16 mouse cellular contexts compared by ENCODE assay signal in genomic region chr12:31268315-31268714, GRCm38 (mm10). TPM values are rescaled to one million over a fixed set of nuclear protein-coding genes. Genes with fewer than 3 reads are reported as not detected.
DNase-seq lines count a peak whose midpoint lies in the region; ATAC-seq and TF ChIP-seq lines count a peak whose summit lies in the region.
"Had no signal": no experiment of that assay in that cellular context is flagged by ENCODE, and none has a peak within 500 bp of the region (broad histone marks: within the 10 kb centered on the region; RNA-seq: fewer than 3 reads in every experiment).

No protein-coding gene starts in this region.

- peak overlapping the region; percentile 76 for H3K4me3 ChIP-seq in heart, embryonic 13.5 days
- peak overlapping the region; percentile 60 for H3K4me3 ChIP-seq in lung, embryonic 15.5 days
- H3K4me3 ChIP-seq in embryonic fibroblast, embryonic 13.5 days (ENCODE audit: insufficient read depth, low read length): peak overlapping the region; percentile 16
- H3K4me3 ChIP-seq in neural tube, embryonic 13.5 days: peak overlapping the region; percentile 48; the same call in 1 of the 2 replicates
- no peak overlapping the region for H3K4me3 ChIP-seq in forebrain, embryonic 15.5 days

- no peak for TF ChIP-seq POLR2A in embryonic fibroblast, embryonic 13.5 days (IDR thresholded peaks at IDR 0.05; ENCODE audit: low read depth, low read length)

- H3K36me3 ChIP-seq in heart, embryonic 13.5 days: peaks cover 55% of the 10 kb centered on the region
- peaks cover 26% of the 10 kb centered on the region for H3K36me3 ChIP-seq in lung, embryonic 15.5 days
- H3K36me3 ChIP-seq in neural tube, embryonic 13.5 days: no peaks in the 10 kb centered on the region
- H3K36me3 ChIP-seq in forebrain, embryonic 15.5 days: no peaks in the 10 kb centered on the region

- H3K9me3 ChIP-seq in heart, embryonic 13.5 days: no peaks in the 10 kb centered on the region
- no peaks in the 10 kb centered on the region for H3K9me3 ChIP-seq in lung, embryonic 15.5 days
- no peaks in the 10 kb centered on the region for H3K9me3 ChIP-seq in neural tube, embryonic 13.5 days
- no peaks in the 10 kb centered on the region for H3K9me3 ChIP-seq in forebrain, embryonic 15.5 days

- DNase-seq in heart, postnatal 10 days: no peak
- DNase-seq in lung, postnatal 4 days: no peak
- no peak for DNase-seq in thymus, postnatal 14 days
- DNase-seq: adrenal gland, postnatal 25 days; cerebellum, adult 11-12 months; embryo, embryonic 11 days; layer of hippocampus, adult 9-11 months had no signal

- WGBS in heart, embryonic 13.5 days: 60% methylated on average over 3 of the region's 3 CpGs
- WGBS in lung, embryonic 15.5 days: 60% methylated on average over 3 of the region's 3 CpGs
- 81% methylated on average over 3 of the region's 3 CpGs for WGBS in neural tube, embryonic 13.5 days
- 80% methylated on average over 3 of the region's 3 CpGs for WGBS in forebrain, embryonic 15.5 days

- intact Hi-C loops in heart, postnatal 10 days (cut with DNase I): loop anchor here (5.0 kb wide), 1 partner anchor 34 kb away; no protein-coding TSS in a partner anchor

- TF ChIP-seq CTCF in embryonic fibroblast, embryonic 13.5 days (IDR thresholded peaks at IDR 0.05; ENCODE audit: borderline replicate concordance, insufficient read depth, low read length): no peak

- peak overlapping the region; percentile 72 for H3K4me2 ChIP-seq in heart, embryonic 13.5 days
- peak overlapping the region; percentile 66 for H3K4me2 ChIP-seq in lung, embryonic 15.5 days
- H3K4me2 ChIP-seq in neural tube, embryonic 13.5 days: peak overlapping the region; percentile 81
- no peak overlapping the region for H3K4me2 ChIP-seq in forebrain, embryonic 15.5 days (replicated peaks)

- ATAC-seq in heart, embryonic 13.5 days (ENCODE audit: extremely low read depth, insufficient number of reproducible peaks, low FRiP score, low TSS enrichment): no peak
- no peak for ATAC-seq in lung, embryonic 15.5 days (ENCODE audit: borderline replicate concordance, extremely low read depth, low FRiP score, low TSS enrichment)
- no peak for ATAC-seq in neural tube, embryonic 13.5 days (ENCODE audit: low read depth)
- ATAC-seq in forebrain, embryonic 15.5 days (replicated peaks): no peak

- peak overlapping the region; percentile 68 for H3K27ac ChIP-seq in heart, embryonic 13.5 days (replicated peaks)
- H3K27ac ChIP-seq in lung, embryonic 15.5 days: no peak overlapping the region
- peak overlapping the region; percentile 4; the same call in 1 of the 2 replicates for H3K27ac ChIP-seq in embryonic fibroblast, embryonic 13.5 days (ENCODE audit: insufficient read depth, low read length)
- H3K27ac ChIP-seq in neural tube, embryonic 13.5 days (replicated peaks): no peak overlapping the region
- H3K27ac ChIP-seq in forebrain, embryonic 15.5 days (replicated peaks): no peak overlapping the region

- peak overlapping the region; percentile 69 for H3K9ac ChIP-seq in heart, embryonic 13.5 days
- no peak overlapping the region; the same call in 1 of the 2 replicates for H3K9ac ChIP-seq in lung, embryonic 15.5 days
- no peak overlapping the region for H3K9ac ChIP-seq in neural tube, embryonic 13.5 days
- H3K9ac ChIP-seq in forebrain, embryonic 15.5 days (replicated peaks): no peak overlapping the region

- peaks cover 84% of the 10 kb centered on the region for H3K4me1 ChIP-seq in heart, embryonic 13.5 days
- H3K4me1 ChIP-seq in lung, embryonic 15.5 days: peaks cover 73% of the 10 kb centered on the region
- peaks cover 24% of the 10 kb centered on the region; the same call in 1 of the 2 replicates for H3K4me1 ChIP-seq in embryonic fibroblast, embryonic 13.5 days (ENCODE audit: control insufficient read depth, insufficient read depth, low read length)
- peaks cover 43% of the 10 kb centered on the region for H3K4me1 ChIP-seq in neural tube, embryonic 13.5 days (replicated peaks)
- peaks cover 19% of the 10 kb centered on the region for H3K4me1 ChIP-seq in forebrain, embryonic 15.5 days

- no peaks in the 10 kb centered on the region for H3K27me3 ChIP-seq in heart, embryonic 13.5 days (replicated peaks)
- H3K27me3 ChIP-seq in lung, embryonic 15.5 days: no peaks in the 10 kb centered on the region
- H3K27me3 ChIP-seq in neural tube, embryonic 13.5 days: peaks cover 51% of the 10 kb centered on the region
- peaks cover 37% of the 10 kb centered on the region for H3K27me3 ChIP-seq in forebrain, embryonic 15.5 days
- H3K27me3 ChIP-seq: CH12.LX had no signal

RNA-seq across cellular contexts. Expression of gene Lamb1, which starts 3.3 kb away (rescaled TPM):
- polyA plus RNA-seq in heart, embryonic 13.5 days (2015; fragmentation: Nextera tagmentation; extraction: Ambion mirVana): 90.6 and 91.3 TPM in 2 replicates
- 100 to 1,000 TPM; 250 to 255 TPM for total RNA-seq in heart, postnatal 10 days (2021)
- 111 and 118 TPM in 2 replicates for polyA plus RNA-seq in lung, embryonic 15.5 days (2015; fragmentation: Nextera tagmentation; extraction: Ambion mirVana)
- polyA plus RNA-seq in embryonic fibroblast, embryonic 13.5 days (2011; ENCODE audit: insufficient read length, low read depth, missing spikeins): 219 and 222 TPM in 2 replicates
- polyA plus RNA-seq in neural tube, embryonic 13.5 days (2015; fragmentation: Nextera tagmentation; extraction: Ambion mirVana): 27.9 and 31.0 TPM in 2 replicates
- 18.3 and 19.1 TPM in 2 replicates for polyA plus RNA-seq in forebrain, embryonic 15.5 days (2015; fragmentation: Nextera tagmentation; extraction: Ambion mirVana)

RNA-seq across cellular contexts. Expression of gene Gm6993, which starts 27.7 kb away (rescaled TPM):
- polyA plus RNA-seq in heart, embryonic 13.5 days (2015; fragmentation: Nextera tagmentation; extraction: Ambion mirVana): not detected in 2 replicates
- not detected for total RNA-seq in heart, postnatal 10 days (2021)
- polyA plus RNA-seq in lung, embryonic 15.5 days (2015; fragmentation: Nextera tagmentation; extraction: Ambion mirVana): not detected in 2 replicates
- not detected in 2 replicates for polyA plus RNA-seq in embryonic fibroblast, embryonic 13.5 days (2011; ENCODE audit: insufficient read length, low read depth, missing spikeins)
- not detected in 2 replicates for polyA plus RNA-seq in neural tube, embryonic 13.5 days (2015; fragmentation: Nextera tagmentation; extraction: Ambion mirVana)
- not detected in 2 replicates for polyA plus RNA-seq in forebrain, embryonic 15.5 days (2015; fragmentation: Nextera tagmentation; extraction: Ambion mirVana)
- total RNA-seq: adrenal gland, postnatal 25 days; CH12.LX had no signal
- polyA plus RNA-seq: frontal cortex, adult 2 months; hindbrain, embryonic 11.5 days; limb, embryonic 11.5 days had no signal

Comparison
In these comparisons a context has a peak if more than half of its experiments do, and no peak if none do; other contexts are left out.
1. H3K27ac ChIP-seq: peak in heart, embryonic 13.5 days (single experiment) and embryonic fibroblast, embryonic 13.5 days (single experiment); none in lung, embryonic 15.5 days (single experiment), neural tube, embryonic 13.5 days (single experiment) and forebrain, embryonic 15.5 days (single experiment).